Mouse (Mus musculus) kidney, embryonic 14.5 days (tissue): ENCODE measurements around the gene Nup50. TPM values are rescaled to one million over a fixed set of nuclear protein-coding genes. Genes with fewer than 3 reads are reported as not detected.
"Not testable (repeated sequence)": the region's sequence is repeated elsewhere in the genome, so short reads cannot be mapped to it uniquely, and the experiment has no call there.

ENCODE experiments used
- ATAC-seq: fragments of 200-750 bp; cut with Nextera tagmentation; 2 replicates; pipeline ENCODE4 v1.8.0; 2017; ENCODE audit warnings: moderate number of reproducible peaks, mild to moderate bottlenecking, moderate TSS enrichment, moderate library complexity; ENCODE audit not compliant: low FRiP score, low TSS enrichment
- H3K27ac ChIP-seq: fragments of 300-500 bp; sonication (generic); 2 replicates; pipeline ENCODE4 v1.5.1; 2014; ENCODE audit warnings: low read depth, mild to moderate bottlenecking, low read length, moderate library complexity, mixed read lengths
- H3K27me3 ChIP-seq: fragments of 300-500 bp; sonication (generic); 2 replicates; pipeline ENCODE4 v1.6.1; 2014; ENCODE audit warnings: mild to moderate bottlenecking, low read length; ENCODE audit not compliant: control insufficient read depth, insufficient read depth
- H3K36me3 ChIP-seq: fragments of 300-500 bp; sonication (generic); 2 replicates; pipeline ENCODE4 v1.6.1; 2014; ENCODE audit warnings: low read length, mixed read lengths; ENCODE audit not compliant: control insufficient read depth, insufficient read depth
- H3K4me1 ChIP-seq: fragments of 300-500 bp; sonication (generic); 2 replicates; pipeline ENCODE4 v1.6.1; 2014; ENCODE audit warnings: low read length, mixed read lengths; ENCODE audit not compliant: control insufficient read depth, insufficient read depth
- H3K4me2 ChIP-seq: fragments of 300-500 bp; sonication (generic); replicated peaks from 2 replicates; pipeline ENCODE4 v1.6.1; 2014; ENCODE audit warnings: low read depth, mild to moderate bottlenecking, low read length
- H3K4me3 ChIP-seq: fragments of 300-500 bp; sonication (generic); 2 replicates; pipeline ENCODE4 v1.5.1; 2014; ENCODE audit warnings: mild to moderate bottlenecking, low read length
- H3K9ac ChIP-seq: fragments of 300-500 bp; sonication (generic); 2 replicates; pipeline ENCODE4 v1.6.1; 2014; ENCODE audit warnings: low read depth, mild to moderate bottlenecking, low read length, moderate library complexity
- H3K9me3 ChIP-seq: fragments of 300-500 bp; sonication (generic); 2 replicates; pipeline ENCODE4 v1.6.1; 2016; ENCODE audit warnings: low read length; ENCODE audit not compliant: control insufficient read depth
- WGBS: fragments of 180-500 bp; shearing (Covaris S2); extraction: QIAGEN DNeasy Blood & Tissue Kit; methylation state at CpG from one replicate; pipeline ENCODE4 v1.1.7; 2014; 5-methylcytosine and 5-hydroxymethylcytosine counted together
- polyA plus RNA-seq: library from polyadenylated mRNA; unstranded; fragments of >200 nt; fragmentation: Nextera tagmentation; extraction: Ambion mirVana; gene quantifications from 2 replicates; pipeline ENCODE4 v1.2.1, GENCODE M21; 2014

Gene Nup50
- polyA plus RNA-seq: 23.8 and 50.8 TPM in 2 replicates

GRCm38 (mm10) chr15:84922884-84923507 lies at the start of gene Nup50:
TSS of gene Nup50 (plus strand) at chr15:84923411.
- Histone ChIP-seq H3K9me3 (no peaks in the 10 kb centered on the region), H3K9ac (peak within 1 kb of the TSS; percentile 97), H3K27me3 (no peaks in the 10 kb centered on the region), H3K36me3 (peaks cover 13% of the 10 kb centered on the region), H3K4me1 (0 out of 2 replicates have a peak, but pooled peaks cover 12% of the 10 kb centered on the region), H3K4me3 (peak within 1 kb of the TSS; percentile 99), H3K27ac (peak within 1 kb of the TSS; percentile 98), H3K4me2 (peak within 1 kb of the TSS; percentile 89)
- under 1% methylated on average over 59 of the region's 60 CpGs for WGBS
- peak; percentile 90 for ATAC-seq

GRCm38 (mm10) chr15:84873867-84874266 lies 49.3 kb upstream of the Nup50 start:
- Histone ChIP-seq H3K9me3 (no peaks in the 10 kb centered on the region), H3K27ac (no peak overlapping the region), H3K4me2 (no peak overlapping the region), H3K4me1 (no peaks in the 10 kb centered on the region), H3K36me3 (no peaks in the 10 kb centered on the region), H3K4me3 (no peak overlapping the region), H3K27me3 (no peaks in the 10 kb centered on the region), H3K9ac (no peak overlapping the region)
- 73% methylated on average over 4 of the region's 4 CpGs for WGBS
- no peak for ATAC-seq

GRCm38 (mm10) chr15:84877029-84877815 lies 46.0 kb upstream of the Nup50 start:
- Histone ChIP-seq H3K4me2 (no peak overlapping the region), H3K4me3 (no peak overlapping the region), H3K36me3 (no peaks in the 10 kb centered on the region), H3K9me3 (no peaks in the 10 kb centered on the region), H3K9ac (no peak overlapping the region), H3K27ac (no peak overlapping the region), H3K27me3 (no peaks in the 10 kb centered on the region), H3K4me1 (no peaks in the 10 kb centered on the region)
- WGBS: 78% methylated on average over 12 of the region's 12 CpGs
- ATAC-seq: no peak

- Histone ChIP-seq H3K9ac (no peak overlapping the region), H3K36me3 (no peaks in the 10 kb centered on the region), H3K4me1 (no peaks in the 10 kb centered on the region), H3K27me3 (no peaks in the 10 kb centered on the region), H3K4me2 (no peak overlapping the region), H3K27ac (no peak overlapping the region), H3K4me3 (no peak overlapping the region), H3K9me3 (no peaks in the 10 kb centered on the region)
- no peak for ATAC-seq
- 85% methylated on average over 12 of the region's 12 CpGs for WGBS
These were observed 35.1 kb upstream of the Nup50 start for GRCm38 (mm10) chr15:84888066-84888465.

- H3K4me2 ChIP-seq: no peak overlapping the region
- no peak for ATAC-seq
- no peak overlapping the region for H3K4me3 ChIP-seq
- no peak overlapping the region for H3K9ac ChIP-seq
- H3K9me3 ChIP-seq: no peaks in the 10 kb centered on the region
- H3K27me3 ChIP-seq: no peaks in the 10 kb centered on the region
- H3K4me1 ChIP-seq: no peaks in the 10 kb centered on the region
- 54% methylated on average over 3 of the region's 3 CpGs for WGBS
- H3K36me3 ChIP-seq: no peaks in the 10 kb centered on the region
- H3K27ac ChIP-seq: no peak overlapping the region
These were observed 32.0 kb upstream of the Nup50 start for GRCm38 (mm10) chr15:84891246-84891645.

- no peak overlapping the region for H3K9ac ChIP-seq
- H3K9me3 ChIP-seq: no peaks in the 10 kb centered on the region
- no peak overlapping the region for H3K4me2 ChIP-seq
- no peak overlapping the region for H3K4me3 ChIP-seq
- ATAC-seq: no peak
- no peak overlapping the region for H3K27ac ChIP-seq
- WGBS: 0% methylated on average over 3 of the region's 3 CpGs
- no peaks in the 10 kb centered on the region for H3K4me1 ChIP-seq
- no peaks in the 10 kb centered on the region for H3K27me3 ChIP-seq
- H3K36me3 ChIP-seq: no peaks in the 10 kb centered on the region
These were observed 31.6 kb upstream of the Nup50 start for GRCm38 (mm10) chr15:84891658-84892057.

- not testable (repeated sequence) for H3K4me1 ChIP-seq, H3K4me2 ChIP-seq, H3K9me3 ChIP-seq, ATAC-seq, H3K4me3 ChIP-seq, H3K27me3 ChIP-seq, H3K9ac ChIP-seq, H3K36me3 ChIP-seq, H3K27ac ChIP-seq
- WGBS: 77% methylated on average over 10 of the region's 10 CpGs
These were observed 27.0 kb upstream of the Nup50 start for GRCm38 (mm10) chr15:84896216-84896615.

GRCm38 (mm10) chr15:84896664-84897063 lies 26.5 kb upstream of the Nup50 start:
- Histone ChIP-seq H3K4me2 (no peak overlapping the region), H3K4me3 (no peak overlapping the region), H3K9me3 (no peaks in the 10 kb centered on the region), H3K36me3 (no peaks in the 10 kb centered on the region), H3K9ac (no peak overlapping the region), H3K27me3 (no peaks in the 10 kb centered on the region), H3K27ac (no peak overlapping the region), H3K4me1 (no peaks in the 10 kb centered on the region)
- no peak for ATAC-seq
- WGBS: 82% methylated on average over 1 of the region's 1 CpGs

GRCm38 (mm10) chr15:84898077-84898476 lies 25.1 kb upstream of the Nup50 start:
- Histone ChIP-seq H3K9ac (no peak overlapping the region), H3K4me3 (no peak overlapping the region), H3K36me3 (no peaks in the 10 kb centered on the region), H3K9me3 (no peaks in the 10 kb centered on the region), H3K27me3 (no peaks in the 10 kb centered on the region), H3K4me2 (no peak overlapping the region), H3K27ac (no peak overlapping the region), H3K4me1 (no peaks in the 10 kb centered on the region)
- ATAC-seq: no peak
- 29% methylated on average over 7 of the region's 7 CpGs for WGBS
